Mouse (Mus musculus): ENCODE results near the gene Ptgfrn.

Gene Ptgfrn

GRCm38 (mm10) chr3:101003575-101004356, 106.3 kb downstream of the Ptgfrn start:
- no peak for DNase-seq (ENCODE audit: low spot score in 2 of 2)

- no peak for DNase-seq (ENCODE audit: low spot score in 2 of 2)
Observed at GRCm38 (mm10) chr3:100999732-101000131, 110.3 kb downstream of the Ptgfrn start.

DNA sequence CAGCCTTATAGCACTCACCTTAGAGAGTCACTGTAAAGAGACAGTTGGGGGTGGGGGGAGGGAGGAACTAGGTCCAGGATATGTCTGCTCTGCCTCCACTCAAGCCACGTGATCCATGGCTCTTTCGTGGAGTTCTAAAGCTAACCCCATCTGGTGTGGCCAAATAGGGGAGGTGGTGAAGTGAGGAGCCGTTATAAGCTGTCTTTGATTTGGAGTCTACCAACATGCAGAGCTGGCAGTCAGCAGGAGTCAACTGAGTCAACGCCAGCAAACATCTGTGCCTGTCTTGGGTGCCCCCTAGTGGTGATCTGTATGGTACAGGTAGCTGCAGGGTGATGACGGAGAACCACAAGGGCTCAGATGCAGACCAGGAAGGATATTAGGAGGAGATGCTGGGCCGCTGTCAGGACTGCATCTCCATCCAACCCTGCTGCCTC, 111.2 kb downstream of the Ptgfrn start:
- DNase-seq (ENCODE audit: low spot score in 2 of 2), result peak; percentile 56 to 70

DNA sequence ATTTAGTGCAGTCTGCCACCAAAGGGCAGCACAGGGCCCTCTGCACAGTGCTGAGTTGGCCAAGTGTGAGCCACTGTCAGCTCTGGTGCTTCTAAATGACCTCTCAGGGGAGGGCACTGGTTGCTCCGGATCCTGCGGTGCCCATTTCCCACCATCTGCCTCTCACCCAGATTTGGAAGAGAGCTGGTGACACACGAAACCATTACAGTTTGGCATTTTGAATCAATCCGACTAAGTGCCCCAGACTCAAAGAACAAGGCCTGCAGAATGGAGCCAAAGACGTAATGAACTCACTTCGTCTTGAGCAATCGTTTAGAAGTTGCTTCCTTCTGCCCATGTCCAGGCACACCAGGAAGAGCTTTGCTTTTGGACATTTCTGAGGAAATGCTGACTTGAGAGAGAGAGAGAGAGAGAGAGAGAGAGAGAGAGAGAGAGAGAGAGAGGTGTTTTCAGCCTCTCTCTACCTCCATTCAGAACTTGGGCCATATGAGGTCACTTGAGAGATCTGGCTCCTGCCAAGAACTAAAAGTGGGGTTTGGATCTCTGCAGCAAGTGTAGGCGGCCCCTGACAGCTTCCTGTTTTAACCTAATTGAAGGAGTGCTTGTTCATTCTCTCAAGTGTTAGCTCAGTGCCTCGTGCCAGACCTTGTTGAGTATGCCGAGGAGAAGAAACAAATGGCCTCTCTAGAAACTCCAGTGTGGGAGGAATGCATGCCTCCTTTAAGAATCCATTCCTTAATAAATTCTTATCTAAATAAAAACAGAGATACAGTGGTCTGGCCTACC, 112.1 kb downstream of the Ptgfrn start:
- DNase-seq (ENCODE audit: low spot score in 2 of 2), result peak in 1 of 2 experiments; percentile 38

- no peak for DNase-seq (ENCODE audit: low spot score in 2 of 2)
Observed at GRCm38 (mm10) chr3:100994252-100994651, 115.8 kb downstream of the Ptgfrn start.

- no peak for DNase-seq (ENCODE audit: low spot score in 2 of 2)
Observed at GRCm38 (mm10) chr3:100993718-100994117, 116.4 kb downstream of the Ptgfrn start.

DNA sequence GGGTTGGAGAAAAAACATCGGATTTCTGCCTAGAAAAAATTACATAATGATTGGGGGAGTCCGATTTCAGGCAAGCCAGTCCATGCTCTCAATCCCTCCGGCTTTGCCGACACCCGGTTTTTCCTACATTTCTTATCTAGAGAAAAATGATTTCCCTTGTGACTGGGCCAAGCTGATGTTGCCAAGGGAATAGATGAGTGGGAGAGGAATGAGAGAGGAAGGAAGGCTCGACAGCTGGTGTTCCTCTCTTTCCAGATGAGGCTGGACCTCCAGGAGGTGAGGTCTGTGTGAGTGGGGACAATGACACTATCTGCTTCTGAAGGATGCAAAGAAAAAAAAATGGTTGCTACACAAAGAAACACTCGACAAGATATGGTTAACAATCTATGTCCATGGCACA, 116.9 kb downstream of the Ptgfrn start:
- no peak for DNase-seq (ENCODE audit: low spot score in 2 of 2)
